Mouse (Mus musculus) midbrain, embryonic 13.5 days (tissue): Measurements from ENCODE around the gene Zan. TPM values are rescaled to one million over a fixed set of nuclear protein-coding genes. Genes with fewer than 3 reads are reported as not detected.

Experiments used
- ATAC-seq: fragments of 200-750 bp; cut with Nextera tagmentation; 2 replicates; pipeline ENCODE4 v1.8.0; 2017; ENCODE audit warnings: mild to moderate bottlenecking, moderate TSS enrichment, moderate library complexity
- H3K27ac ChIP-seq: fragments of 300-500 bp; sonication (generic); 2 replicates; pipeline ENCODE4 v1.5.1; 2015; ENCODE audit warnings: inconsistent platforms, mild to moderate bottlenecking, moderate library complexity
- H3K27me3 ChIP-seq: fragments of 300-500 bp; sonication (generic); 2 replicates; pipeline ENCODE4 v1.6.1; 2015; ENCODE audit warnings: mild to moderate bottlenecking, inconsistent platforms
- H3K36me3 ChIP-seq: fragments of 300-500 bp; sonication (generic); 2 replicates; pipeline ENCODE4 v1.6.1; 2015; ENCODE audit warnings: mild to moderate bottlenecking, inconsistent platforms
- H3K4me1 ChIP-seq: fragments of 300-500 bp; sonication (generic); replicated peaks from 2 replicates; pipeline ENCODE4 v1.6.1; 2015; ENCODE audit warnings: inconsistent platforms
- H3K4me2 ChIP-seq: fragments of 300-500 bp; sonication (generic); replicated peaks from 2 replicates; pipeline ENCODE4 v1.6.1; 2015; ENCODE audit warnings: moderate library complexity, mild to moderate bottlenecking, inconsistent platforms
- H3K4me3 ChIP-seq: fragments of 300-500 bp; sonication (generic); replicated peaks from 2 replicates; pipeline ENCODE4 v1.5.1; 2015; ENCODE audit warnings: mild to moderate bottlenecking, inconsistent platforms
- H3K9ac ChIP-seq: fragments of 300-500 bp; sonication (generic); replicated peaks from 2 replicates; pipeline ENCODE4 v1.6.1; 2015; ENCODE audit warnings: mild to moderate bottlenecking, inconsistent platforms
- H3K9me3 ChIP-seq: fragments of 300-500 bp; sonication (generic); 2 replicates; pipeline ENCODE4 v1.6.1; 2016; ENCODE audit warnings: mild to moderate bottlenecking, inconsistent platforms
- whole genome bisulfite sequencing: fragments of 180-500 bp; shearing (Covaris S2); methylation state at CpG from one replicate; pipeline ENCODE4 v1.1.7; 2015; 5-methylcytosine and 5-hydroxymethylcytosine counted together
- polyA plus RNA-seq: library from polyadenylated mRNA; unstranded; fragments of >200 nt; fragmentation: Nextera tagmentation; extraction: Ambion mirVana; gene quantifications from 2 replicates; pipeline ENCODE4 v1.2.1, GENCODE M21; 2015

Gene Zan
- polyA plus RNA-seq, 1 experiment from 2014 or later = 0.08 TPM

DNA sequence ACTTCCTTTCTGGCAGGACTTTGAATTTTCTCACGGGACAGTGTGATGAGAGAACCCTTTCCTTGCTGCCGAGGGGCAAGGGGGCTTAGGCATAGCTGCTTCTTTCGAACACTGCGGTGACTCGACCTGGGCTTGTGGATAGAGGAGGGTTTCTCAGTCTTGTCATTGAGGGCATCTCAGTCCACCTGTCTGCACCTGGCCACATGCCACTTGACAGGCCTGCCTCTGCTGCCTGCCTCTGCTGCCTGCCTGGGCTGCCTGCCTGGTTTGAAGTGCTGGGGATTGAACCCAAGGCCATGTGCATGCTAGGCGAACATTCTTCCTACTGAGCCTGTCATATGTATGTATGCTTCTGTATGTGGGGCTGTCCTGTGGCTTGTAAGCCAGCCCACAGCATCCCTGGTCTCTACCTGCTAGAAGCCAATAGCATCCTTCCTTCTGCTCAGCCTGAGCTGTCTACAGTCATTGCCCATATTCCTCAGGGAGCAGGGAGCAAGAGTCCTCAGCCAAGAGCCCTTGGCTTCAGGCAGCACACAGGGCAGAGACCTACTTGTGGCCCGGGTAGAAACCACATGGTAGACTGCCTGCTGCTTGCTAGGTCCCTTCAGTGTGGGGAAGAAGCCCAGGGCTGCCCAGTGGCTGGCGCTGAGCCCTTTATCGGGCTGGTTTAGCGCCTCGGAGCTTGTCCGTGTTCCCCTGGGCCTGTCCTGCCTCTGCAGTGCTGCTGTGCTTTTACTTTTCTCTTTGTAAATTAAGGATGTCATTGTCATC lies 37.3 kb upstream of the Zan start:
- peak overlapping the region; percentile 97 for H3K4me2 ChIP-seq
- peak overlapping the region; percentile 100 for H3K9ac ChIP-seq
- H3K4me1 ChIP-seq = peaks cover 53% of the 10 kb centered on the region
- no peak overlapping the region for H3K4me3 ChIP-seq
- no peaks in the 10 kb centered on the region for H3K9me3 ChIP-seq
- 82% methylated on average over 12 of the region's 12 CpGs for WGBS
- H3K36me3 ChIP-seq = peaks cover 25% of the 10 kb centered on the region
- no peaks in the 10 kb centered on the region for H3K27me3 ChIP-seq
- no peak overlapping the region for H3K27ac ChIP-seq
- no peak for ATAC-seq

DNA sequence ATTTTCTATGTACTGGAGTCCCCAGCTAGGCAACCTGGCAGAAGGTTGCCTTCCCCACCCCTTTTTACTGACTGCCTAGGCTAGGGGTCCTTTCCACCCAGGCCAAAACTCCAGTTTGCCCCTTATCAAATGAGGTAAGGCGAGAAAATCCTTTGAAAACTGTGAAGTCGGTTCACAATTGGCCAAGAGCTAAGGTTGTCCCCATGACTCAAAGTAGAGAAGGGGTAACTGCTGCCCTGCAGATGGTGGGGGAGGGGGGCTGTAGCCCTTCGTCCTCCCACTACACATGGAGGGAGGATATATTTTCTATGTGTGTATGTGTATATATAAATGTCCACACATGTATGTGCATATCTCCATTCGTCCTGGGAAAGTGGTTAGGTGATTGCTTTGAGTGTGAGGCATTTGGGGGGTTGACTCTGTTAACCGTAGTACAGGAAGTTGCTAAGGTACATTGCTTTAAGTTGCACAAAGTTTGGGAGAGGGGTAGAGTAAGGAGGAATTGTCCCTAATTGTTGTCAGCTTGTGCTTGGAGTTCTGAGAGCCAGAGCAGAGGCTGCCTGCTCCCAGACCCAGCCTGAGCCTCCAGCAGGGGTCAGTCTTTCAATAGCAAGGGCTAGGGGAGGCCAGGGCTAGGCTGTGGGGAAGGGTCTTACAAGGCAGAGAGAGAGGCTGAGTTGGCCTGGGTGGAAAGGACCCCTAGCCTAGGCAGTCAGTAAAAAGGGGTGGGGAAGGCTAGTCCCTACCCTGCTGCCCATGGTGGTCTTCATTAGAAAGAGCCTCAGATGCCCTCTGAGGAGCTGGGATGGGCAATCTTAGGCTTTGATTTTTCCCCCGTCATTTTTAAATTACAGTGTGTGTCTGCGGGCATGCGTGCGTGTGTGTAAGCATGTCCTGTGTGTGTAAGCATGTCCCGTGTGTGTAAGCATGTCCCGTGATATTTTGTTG lies 36.3 kb upstream of the Zan start:
- Histone ChIP-seq H3K4me3 (0 out of 2 replicates have a peak overlapping the region, but pooled peaks have one; percentile 97), H3K9ac (peak overlapping the region; percentile 100), H3K9me3 (no peaks in the 10 kb centered on the region), H3K27ac (no peak overlapping the region), H3K4me2 (peak overlapping the region; percentile 97), H3K36me3 (peaks cover 15% of the 10 kb centered on the region), H3K4me1 (peaks cover 53% of the 10 kb centered on the region), H3K27me3 (no peaks in the 10 kb centered on the region)
- peak; percentile 61; the same call in 1 of the 2 replicates for ATAC-seq
- WGBS = 83% methylated on average over 11 of the region's 11 CpGs

- Histone ChIP-seq H3K27me3 (no peaks in the 10 kb centered on the region), H3K4me1 (peaks cover 46% of the 10 kb centered on the region), H3K9me3 (no peaks in the 10 kb centered on the region), H3K27ac (peak overlapping the region; percentile 92), H3K36me3 (peaks cover 8% of the 10 kb centered on the region; the same call in 1 of the 2 replicates), H3K4me3 (peak overlapping the region; percentile 97), H3K4me2 (peak overlapping the region; percentile 97), H3K9ac (peak overlapping the region; percentile 100)
- no peak for ATAC-seq
- 67% methylated on average over 3 of the region's 3 CpGs for WGBS
Observed at GRCm38 (mm10) chr5:137511706-137512105, 34.8 kb upstream of the Zan start.

- Histone ChIP-seq H3K36me3 (peaks cover 8% of the 10 kb centered on the region; the same call in 1 of the 2 replicates), H3K4me1 (peaks cover 46% of the 10 kb centered on the region), H3K27me3 (no peaks in the 10 kb centered on the region), H3K9ac (peak overlapping the region; percentile 100), H3K27ac (peak overlapping the region; percentile 92), H3K9me3 (no peaks in the 10 kb centered on the region), H3K4me3 (peak overlapping the region; percentile 97), H3K4me2 (peak overlapping the region; percentile 97)
- ATAC-seq = peak; percentile 51
- 1% methylated on average over 39 of the region's 83 CpGs for WGBS
Observed at GRCm38 (mm10) chr5:137510573-137511390, 33.9 kb upstream of the Zan start.

- Histone ChIP-seq H3K4me1 (peaks cover 41% of the 10 kb centered on the region), H3K4me2 (peak overlapping the region; percentile 97), H3K9ac (peak overlapping the region; percentile 100), H3K36me3 (peaks cover 8% of the 10 kb centered on the region; the same call in 1 of the 2 replicates), H3K27me3 (no peaks in the 10 kb centered on the region), H3K9me3 (no peaks in the 10 kb centered on the region), H3K4me3 (peak overlapping the region; percentile 97), H3K27ac (peak overlapping the region; percentile 92)
- WGBS = 2% methylated on average over 36 of the region's 52 CpGs
- ATAC-seq = peak; percentile 62
Observed at GRCm38 (mm10) chr5:137510014-137510501, 33.2 kb upstream of the Zan start.

DNA sequence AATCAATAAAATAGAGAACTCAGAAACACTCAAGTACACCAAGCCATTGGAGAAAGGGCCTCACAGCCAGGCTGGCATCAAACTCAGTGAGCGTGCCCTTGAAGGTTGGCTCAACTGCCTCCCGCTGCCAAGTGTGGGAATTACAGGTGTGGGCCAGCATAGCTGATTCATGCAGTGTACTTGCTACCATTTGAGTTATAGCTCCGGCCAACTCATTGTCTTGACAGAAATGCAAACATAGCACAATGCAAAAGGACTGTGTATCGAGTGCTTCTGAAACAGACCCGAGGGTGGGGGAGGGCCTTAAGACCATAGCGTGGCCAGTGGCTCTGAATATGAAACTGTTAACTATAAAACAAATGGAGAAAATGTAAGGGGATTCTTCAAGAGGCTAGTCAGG lies 27.2 kb upstream of the Zan start:
- Histone ChIP-seq H3K9me3 (no peaks in the 10 kb centered on the region), H3K4me3 (no peak overlapping the region), H3K36me3 (no peaks in the 10 kb centered on the region), H3K27me3 (no peaks in the 10 kb centered on the region), H3K27ac (no peak overlapping the region), H3K4me1 (peaks cover 21% of the 10 kb centered on the region), H3K4me2 (no peak overlapping the region), H3K9ac (no peak overlapping the region)
- WGBS = 86% methylated on average over 6 of the region's 6 CpGs
- no peak for ATAC-seq

DNA sequence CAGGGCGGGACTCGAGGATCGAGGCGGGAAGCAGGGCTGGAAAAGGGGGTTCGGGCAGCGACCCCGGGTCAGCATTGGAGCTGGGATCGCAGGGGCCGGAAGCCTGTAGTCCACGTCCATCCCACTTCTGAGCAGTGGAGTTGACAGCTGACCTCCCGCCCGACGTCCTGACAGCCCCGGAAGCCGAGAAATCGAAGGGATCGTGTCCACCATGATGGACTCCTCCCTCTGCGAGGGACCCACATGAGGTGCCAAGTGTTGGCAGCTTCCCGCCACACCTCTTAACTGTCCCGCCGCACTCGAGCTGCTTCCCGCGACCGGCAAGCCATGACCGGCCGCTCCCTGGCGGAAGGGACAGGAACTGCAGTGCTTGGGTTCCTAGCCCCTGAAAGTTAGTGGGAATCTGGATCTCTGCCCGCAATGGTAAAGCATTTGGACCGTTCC lies 25.8 kb upstream of the Zan start:
- H3K9me3 ChIP-seq = no peaks in the 10 kb centered on the region
- H3K4me1 ChIP-seq = peaks cover 21% of the 10 kb centered on the region
- no peaks in the 10 kb centered on the region for H3K27me3 ChIP-seq
- 0% methylated on average over 30 of the region's 30 CpGs for whole genome bisulfite sequencing
- H3K4me3 ChIP-seq = peak overlapping the region; percentile 56
- ATAC-seq = peak; percentile 84
- H3K9ac ChIP-seq = peak overlapping the region; percentile 65
- no peaks in the 10 kb centered on the region for H3K36me3 ChIP-seq
- H3K4me2 ChIP-seq = peak overlapping the region; percentile 61
- peak overlapping the region; percentile 94 for H3K27ac ChIP-seq

DNA sequence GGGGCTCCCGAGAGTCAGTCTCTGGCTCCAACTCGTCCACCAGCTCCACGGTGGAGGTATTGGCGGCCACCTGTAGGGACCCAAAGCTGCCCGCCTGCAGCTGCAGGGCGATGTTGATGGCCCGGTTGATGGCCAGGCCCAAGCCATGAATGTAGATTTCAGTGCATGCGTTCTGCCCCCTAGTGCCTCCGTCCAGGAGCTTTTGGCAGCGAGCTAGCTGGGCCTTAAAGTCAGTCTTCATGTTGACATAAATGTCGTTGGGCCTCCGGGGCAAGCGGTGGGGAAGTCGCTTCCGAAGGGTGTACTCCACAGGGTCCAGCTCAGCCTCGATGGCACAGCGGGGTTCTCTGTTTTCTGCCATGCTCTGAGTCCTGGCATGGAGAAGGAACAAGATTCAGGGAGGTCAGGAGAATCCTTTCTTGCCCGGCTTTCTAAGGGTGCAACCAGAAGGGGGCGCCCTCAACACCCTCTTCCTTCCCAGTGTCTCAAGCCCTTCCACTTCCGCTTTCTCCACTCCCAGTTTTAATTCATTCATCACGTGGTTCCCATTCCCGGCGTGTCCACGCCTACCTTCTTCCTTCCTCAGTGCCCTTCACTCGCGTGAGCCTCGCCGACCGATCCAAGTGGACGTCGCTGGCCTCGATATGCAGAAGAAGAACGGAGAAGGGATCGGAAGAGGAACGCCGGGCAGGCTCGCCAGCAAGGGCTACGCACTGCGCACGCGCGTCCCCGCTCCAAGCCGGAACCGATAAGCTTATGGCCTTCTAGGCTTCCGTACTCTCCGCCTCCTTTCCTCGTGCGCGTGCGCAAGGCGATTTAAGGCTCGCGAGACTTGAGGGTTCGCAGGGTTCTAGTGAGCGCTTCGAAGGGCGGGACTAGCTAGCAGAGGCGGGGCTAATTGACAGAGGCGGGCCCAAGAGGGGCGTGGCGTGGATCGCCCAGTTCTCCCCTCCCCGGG lies 25.1 kb upstream of the Zan start, which contains the start of gene Pop7:
TSS of gene Pop7 (minus strand) at position 810 of the 958 bp plus-strand sequence.
- Histone ChIP-seq H3K36me3 (no peaks in the 10 kb centered on the region), H3K4me3 (peak within 1 kb of the TSS; percentile 56), H3K4me1 (peaks cover 21% of the 10 kb centered on the region), H3K9me3 (no peaks in the 10 kb centered on the region), H3K9ac (peak within 1 kb of the TSS; percentile 83), H3K27ac (peak within 1 kb of the TSS; percentile 94), H3K27me3 (no peaks in the 10 kb centered on the region), H3K4me2 (peak within 1 kb of the TSS; percentile 88)
- 3% methylated on average over 64 of the region's 64 CpGs for WGBS
- peak; percentile 92 for ATAC-seq

DNA sequence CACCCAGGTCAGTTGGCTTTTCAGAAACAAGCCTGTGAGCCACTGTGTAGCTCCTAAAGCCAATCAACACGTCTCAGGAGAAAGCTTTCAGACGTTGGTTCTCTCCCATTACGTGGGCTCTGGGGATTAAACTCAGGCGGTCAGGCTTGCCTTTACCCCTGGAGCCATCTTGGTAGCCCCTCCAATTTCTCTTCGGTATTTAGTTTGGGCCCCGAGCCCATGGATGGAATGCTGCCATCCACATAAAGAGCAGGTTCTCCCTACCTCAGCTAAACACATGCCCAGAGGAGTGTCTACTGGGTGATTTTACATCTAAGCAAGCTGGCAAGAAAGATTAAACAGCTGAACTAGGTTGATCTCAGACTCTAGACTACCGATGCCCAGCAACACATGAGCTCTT lies 23.3 kb upstream of the Zan start:
- Histone ChIP-seq H3K4me2 (no peak overlapping the region), H3K9ac (no peak overlapping the region), H3K4me3 (no peak overlapping the region), H3K9me3 (no peaks in the 10 kb centered on the region), H3K27ac (no peak overlapping the region), H3K36me3 (no peaks in the 10 kb centered on the region), H3K4me1 (peaks cover 21% of the 10 kb centered on the region), H3K27me3 (no peaks in the 10 kb centered on the region)
- WGBS = 93% methylated on average over 7 of the region's 7 CpGs
- ATAC-seq = no peak

DNA sequence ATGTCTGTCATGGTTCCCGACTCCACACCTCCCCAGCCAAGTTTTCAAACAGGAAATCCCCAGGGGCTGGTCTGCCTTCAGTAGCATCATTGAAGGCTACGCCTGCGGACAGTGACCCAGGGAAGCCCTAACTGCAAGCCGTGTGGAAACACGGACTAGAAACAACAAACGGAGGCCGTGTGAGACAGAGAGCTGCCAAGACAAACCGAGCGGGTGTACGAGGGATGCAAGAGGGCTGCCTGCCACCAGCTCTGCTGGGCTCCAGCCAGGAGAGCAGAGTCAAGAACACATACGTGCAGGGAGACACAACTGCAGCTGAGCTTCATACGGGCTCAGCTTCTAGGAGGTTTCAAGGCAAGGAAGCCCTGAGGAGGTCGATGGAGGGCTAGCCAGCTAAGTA lies 17.0 kb upstream of the Zan start:
- Histone ChIP-seq H3K4me1 (no peaks in the 10 kb centered on the region), H3K4me3 (no peak overlapping the region), H3K27ac (no peak overlapping the region), H3K36me3 (no peaks in the 10 kb centered on the region), H3K9ac (no peak overlapping the region), H3K4me2 (no peak overlapping the region), H3K9me3 (no peaks in the 10 kb centered on the region), H3K27me3 (no peaks in the 10 kb centered on the region)
- 84% methylated on average over 13 of the region's 13 CpGs for WGBS
- ATAC-seq = no peak
